ENCODE assay signal across 8 mouse cellular contexts in the genomic region with DNA sequence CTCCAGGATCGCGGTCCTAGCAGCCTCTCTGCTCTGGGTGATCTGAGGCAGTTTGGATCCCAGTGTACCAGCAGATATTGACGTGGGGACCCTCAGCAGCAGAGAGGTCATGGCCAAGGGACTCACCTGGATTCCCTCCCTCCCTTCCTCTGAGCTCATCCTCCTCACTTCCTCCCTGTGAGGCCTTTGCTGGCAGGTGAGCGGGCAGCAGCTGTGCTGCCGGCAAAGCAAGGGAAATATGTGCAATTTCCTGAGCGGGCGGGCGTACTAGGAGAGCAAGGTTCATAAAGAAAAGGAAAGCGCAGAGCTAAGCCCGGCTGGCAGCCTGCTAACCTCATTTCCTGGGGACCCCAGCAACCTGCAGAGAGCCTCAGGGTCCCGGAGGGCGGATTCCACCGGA.
DNase-seq lines count a peak whose midpoint lies in the region; ATAC-seq and TF ChIP-seq lines count a peak whose summit lies in the region.

No protein-coding gene starts in this region.

- TF ChIP-seq EP300 in heart, adult 2 months (IDR thresholded peaks at IDR 0.05; ENCODE audit: insufficient read depth, low read depth, low read length), result peak; percentile 7; the same call in 1 of the 2 replicates

- TF ChIP-seq POLR2A in heart, adult 2 months (IDR thresholded peaks at IDR 0.05; ENCODE audit: insufficient read depth, low read depth, low read length), result no peak

- no peaks in the 10 kb centered on the region for H3K27me3 ChIP-seq in heart, adult 2 months (ENCODE audit: control insufficient read depth, insufficient read depth, low read length)
- H3K27me3 ChIP-seq in intestine, embryonic 15.5 days (replicated peaks), result no peaks in the 10 kb centered on the region

- H3K79me2 ChIP-seq in heart, adult 2 months (replicated peaks; ENCODE audit: control insufficient read depth, insufficient read depth, low read length), result no peaks in the 10 kb centered on the region

- no peak overlapping the region for H3K9ac ChIP-seq in heart, adult 2 months (ENCODE audit: low read depth, low read length)
- H3K9ac ChIP-seq in intestine, embryonic 15.5 days, result no peak overlapping the region

- no peaks in the 10 kb centered on the region for H3K36me3 ChIP-seq in heart, adult 2 months (ENCODE audit: control insufficient read depth, insufficient read depth, low read length)
- no peaks in the 10 kb centered on the region for H3K36me3 ChIP-seq in intestine, embryonic 15.5 days

- intact Hi-C loops in heart, adult 2 months (cut with DNase I), result loop anchor here (2.0 kb wide), 1 partner anchor 30 kb away; no protein-coding TSS in a partner anchor
- intact Hi-C loops in left cerebral cortex, adult 2 months (cut with DNase I), result loop anchor here (5.0 kb wide), 4 partner anchors 72 to 193 kb away; a partner anchor contains a TSS

- TF ChIP-seq CTCF in heart, adult 2 months (IDR thresholded peaks at IDR 0.05), result no peak
- TF ChIP-seq CTCF in left cerebral cortex, adult 2 months (IDR thresholded peaks at IDR 0.05), result no peak

- peaks cover 6% of the 10 kb centered on the region for H3K4me1 ChIP-seq in heart, adult 2 months (ENCODE audit: control insufficient read depth, insufficient read depth, low read length)
- peaks cover 20% of the 10 kb centered on the region for H3K4me1 ChIP-seq in intestine, embryonic 15.5 days (replicated peaks)

- no peak overlapping the region for H3K27ac ChIP-seq in heart, adult 2 months
- H3K27ac ChIP-seq in intestine, embryonic 15.5 days, result peak overlapping the region; percentile 55; the same call in 1 of the 2 replicates
- no peak overlapping the region for H3K27ac ChIP-seq in left cerebral cortex, adult 2 months

- H3K9me3 ChIP-seq in intestine, embryonic 15.5 days, result no peaks in the 10 kb centered on the region

- peak; percentile 82 for ATAC-seq in intestine, embryonic 15.5 days
- peak; percentile 66 for ATAC-seq in megakaryocyte, adult 5-6 weeks (ENCODE audit: poor library complexity, severe bottlenecking)

- peak overlapping the region; percentile 54 for H3K4me2 ChIP-seq in intestine, embryonic 15.5 days (replicated peaks)

- WGBS in heart, adult 2 months, result 9% methylated on average over 13 of the region's 13 CpGs
- WGBS in intestine, embryonic 15.5 days, result 7% methylated on average over 13 of the region's 13 CpGs

- peak; percentile 9 for DNase-seq in ZHBTc4 (ENCODE audit: low read depth, low spot score)
- peak; percentile 27 for DNase-seq in cerebellum, adult 9-10 months
- peak; percentile 51 to 69 for DNase-seq in heart, adult 2 months
- DNase-seq in thymus, postnatal 14 days, result peak; percentile 90
- no peak for DNase-seq in left cerebral cortex, adult 2 months (ENCODE audit: extremely low spot score in 1 of 2, low spot score in 2 of 2)
- DNase-seq in spleen, postnatal 14 days (ENCODE audit: low spot score in 2 of 2), result no peak

- no peak overlapping the region for H3K4me3 ChIP-seq in heart, adult 2 months
- H3K4me3 ChIP-seq in intestine, embryonic 15.5 days (replicated peaks), result no peak overlapping the region; the same call in 1 of the 2 replicates
- no peak overlapping the region for H3K4me3 ChIP-seq in left cerebral cortex, adult 2 months

Comparison
In these comparisons a context has a peak if more than half of its experiments do, and no peak if none do; other contexts are left out.
1. DNase-seq: peak in ZHBTc4 (single experiment), cerebellum, adult 9-10 months (single experiment), heart, adult 2 months (2 of 2) and thymus, postnatal 14 days (single experiment); none in left cerebral cortex, adult 2 months (0 of 2) and spleen, postnatal 14 days (0 of 2).